Mouse (Mus musculus): ENCODE measurements at regions not wholly inside any gene's neighbourhood (a gene's known extent, or its start where the extent isn't known, plus 50 kb on each side); places are given as distances from the start of the nearest gene placed in this dataset.

DNA sequence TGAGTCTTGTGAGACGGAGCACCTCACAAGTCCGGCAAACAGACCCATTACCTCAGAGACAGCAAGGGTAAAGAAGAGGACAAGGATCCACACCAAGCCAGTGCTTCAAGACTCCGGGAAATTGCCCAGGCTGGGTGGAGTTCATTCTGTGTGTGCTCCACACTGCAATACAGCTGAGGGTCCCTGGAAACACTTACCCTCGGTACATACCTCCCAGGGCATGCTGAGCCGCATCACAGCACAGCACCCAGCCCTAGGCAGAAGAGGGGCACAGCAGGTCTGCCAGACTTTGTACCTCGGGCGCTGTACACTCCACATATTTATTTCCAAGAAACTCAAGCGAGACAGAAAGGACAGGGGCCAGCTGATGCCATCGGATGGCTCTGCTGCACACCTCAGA, 54.5 kb upstream of the Cmc1 start:
- no peak for DNase-seq

DNA sequence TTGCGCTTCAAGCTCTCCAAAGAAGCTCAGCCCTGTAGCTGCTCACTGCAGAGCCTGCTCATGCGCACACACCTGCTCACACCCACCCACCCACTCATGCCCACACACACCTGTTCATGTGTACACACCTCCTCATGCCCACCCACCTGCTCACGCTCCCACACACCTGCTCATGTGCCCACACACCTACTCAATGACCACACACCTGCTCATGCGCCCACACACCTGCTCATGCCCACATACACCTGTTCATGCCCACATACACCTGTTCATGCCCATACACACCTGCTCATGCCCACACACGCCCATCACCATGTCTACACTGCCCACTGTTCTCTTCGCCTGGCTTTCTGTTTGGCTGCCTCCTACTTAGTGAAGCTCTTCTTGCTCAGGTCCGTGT, 56.5 kb upstream of the Cmc1 start:
- DNase-seq = no peak

DNA sequence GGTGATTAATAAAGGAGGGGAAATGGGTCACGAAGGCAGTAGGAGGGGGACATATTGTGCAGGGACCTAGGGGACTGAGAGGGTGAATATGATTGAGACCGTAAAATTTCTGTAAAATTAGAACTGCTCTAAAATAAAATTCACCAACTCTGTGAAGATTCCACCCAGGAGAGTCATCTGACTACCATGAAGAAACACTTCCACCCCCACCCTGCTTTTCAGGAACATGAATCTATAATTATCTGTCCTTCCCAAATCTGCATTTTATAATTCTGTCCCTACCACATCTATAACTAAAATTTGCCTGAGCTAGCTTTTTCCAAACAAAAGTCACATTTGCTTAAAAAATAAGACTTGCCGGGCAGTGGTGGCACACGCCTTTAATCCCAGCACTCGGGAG, 69.7 kb upstream of the Cmc1 start:
- no peak for DNase-seq

- no peak for DNase-seq
Observed at GRCm38 (mm10) chr9:118221186-118221585, 71.2 kb upstream of the Cmc1 start.

- DNase-seq = no peak
Observed at GRCm38 (mm10) chr9:118227401-118228061, 77.6 kb upstream of the Cmc1 start.

GRCm38 (mm10) chr9:118228691-118229427, 78.9 kb upstream of the Cmc1 start:
- no peak for DNase-seq

GRCm38 (mm10) chr9:118240711-118241110, 90.7 kb upstream of the Cmc1 start:
- DNase-seq = no peak

GRCm38 (mm10) chr9:118246820-118247628, 97.0 kb upstream of the Cmc1 start:
- no peak for DNase-seq

DNA sequence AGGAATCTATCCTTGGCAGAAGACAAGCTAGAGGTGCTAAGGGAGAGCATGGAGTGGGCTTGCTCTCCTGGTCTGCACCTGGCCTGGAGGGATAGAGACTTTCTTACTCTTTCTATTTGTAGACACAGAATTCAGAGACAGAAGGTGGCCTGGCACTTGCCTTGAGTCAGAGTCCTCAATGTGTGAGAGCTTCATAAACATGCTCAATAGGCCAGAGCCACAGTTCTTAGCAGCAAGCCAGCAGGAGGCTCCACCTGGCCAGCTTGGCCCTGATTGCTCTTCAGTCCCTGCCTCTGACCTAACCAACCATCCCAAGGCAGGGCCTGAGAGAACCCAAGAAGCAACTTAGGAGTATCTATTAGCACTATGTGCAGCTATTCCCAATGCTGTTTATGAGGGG, 103.9 kb upstream of the Cmc1 start:
- no peak for DNase-seq

DNA sequence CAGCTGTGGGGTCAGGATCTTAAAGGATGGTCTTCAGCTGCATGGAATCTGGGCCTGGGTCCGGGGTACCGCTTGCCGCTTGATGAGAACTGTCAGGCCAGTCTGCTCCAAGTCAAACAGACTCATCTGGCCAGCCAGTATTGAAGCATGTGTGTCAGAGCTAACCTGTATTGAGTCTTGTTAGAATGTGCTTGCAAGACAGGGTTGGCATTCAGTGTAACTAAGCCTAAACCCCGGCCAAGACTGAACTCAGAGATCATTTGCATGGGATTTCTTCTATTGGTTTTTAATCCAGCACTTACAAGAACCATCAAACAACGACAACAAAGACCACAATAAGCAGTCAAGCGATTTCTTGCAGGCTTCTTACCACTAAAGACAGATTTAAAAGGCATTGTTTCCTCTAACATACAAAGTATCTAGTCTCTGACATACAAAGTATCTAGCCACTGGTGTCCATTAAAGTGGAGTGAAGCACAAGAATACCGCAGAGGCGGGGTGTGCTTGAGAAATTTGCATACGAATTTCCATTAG, 105.3 kb upstream of the Cmc1 start:
- DNase-seq = no peak

GRCm38 (mm10) chr9:118255751-118256266, 105.8 kb upstream of the Cmc1 start:
- DNase-seq = no peak

- no peak for DNase-seq
Observed at GRCm38 (mm10) chr9:118266298-118266697, 116.3 kb upstream of the Cmc1 start.

GRCm38 (mm10) chr9:118271681-118272080, 121.7 kb upstream of the Cmc1 start:
- DNase-seq = no peak

GRCm38 (mm10) chr9:118272713-118273407, 122.9 kb upstream of the Cmc1 start:
- DNase-seq = no peak

DNA sequence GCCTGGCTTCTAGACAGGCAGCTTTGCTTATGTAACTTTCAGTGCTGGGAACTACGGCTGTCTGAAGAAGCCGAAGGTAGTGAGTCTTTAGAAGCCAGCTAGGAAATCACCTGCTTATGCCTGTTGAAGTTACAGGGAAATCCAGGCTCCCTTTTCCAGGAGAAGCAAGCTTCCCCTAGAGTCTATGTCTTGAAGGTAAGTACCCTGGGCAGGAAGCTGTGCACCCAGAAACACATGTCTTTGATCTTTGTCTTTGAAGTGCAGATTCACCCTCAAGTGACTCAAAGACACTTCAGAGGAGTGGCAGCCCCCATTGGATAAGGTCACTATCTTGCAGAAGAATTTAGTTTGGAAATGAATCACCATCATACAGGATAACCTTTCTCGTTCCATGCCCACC, 135.5 kb upstream of the Cmc1 start:
- no peak for DNase-seq

GRCm38 (mm10) chr9:118287606-118288005, 137.6 kb upstream of the Cmc1 start:
- DNase-seq = no peak

- no peak for DNase-seq
Observed at GRCm38 (mm10) chr9:118292836-118293235, 142.9 kb upstream of the Cmc1 start.

DNA sequence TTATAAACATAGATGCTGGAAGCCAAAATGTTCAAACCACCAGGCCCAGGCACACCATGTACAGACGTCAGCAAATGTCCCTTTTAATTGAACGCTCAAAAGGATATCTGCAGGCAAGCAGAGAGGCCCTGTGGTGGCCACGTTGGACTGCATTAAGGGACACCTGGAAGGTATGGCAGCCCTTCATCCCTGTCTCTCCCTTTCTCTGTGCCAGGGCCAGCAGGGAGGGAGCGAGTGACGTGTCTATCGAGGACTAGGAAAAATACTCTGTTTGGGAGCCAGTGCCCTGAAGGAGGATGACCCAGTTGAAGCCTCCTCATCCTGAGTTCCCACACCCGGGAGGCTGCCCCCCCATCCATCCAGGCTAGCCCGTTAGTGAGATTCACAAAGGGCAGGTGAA, 144.0 kb upstream of the Cmc1 start:
- DNase-seq = no peak

DNA sequence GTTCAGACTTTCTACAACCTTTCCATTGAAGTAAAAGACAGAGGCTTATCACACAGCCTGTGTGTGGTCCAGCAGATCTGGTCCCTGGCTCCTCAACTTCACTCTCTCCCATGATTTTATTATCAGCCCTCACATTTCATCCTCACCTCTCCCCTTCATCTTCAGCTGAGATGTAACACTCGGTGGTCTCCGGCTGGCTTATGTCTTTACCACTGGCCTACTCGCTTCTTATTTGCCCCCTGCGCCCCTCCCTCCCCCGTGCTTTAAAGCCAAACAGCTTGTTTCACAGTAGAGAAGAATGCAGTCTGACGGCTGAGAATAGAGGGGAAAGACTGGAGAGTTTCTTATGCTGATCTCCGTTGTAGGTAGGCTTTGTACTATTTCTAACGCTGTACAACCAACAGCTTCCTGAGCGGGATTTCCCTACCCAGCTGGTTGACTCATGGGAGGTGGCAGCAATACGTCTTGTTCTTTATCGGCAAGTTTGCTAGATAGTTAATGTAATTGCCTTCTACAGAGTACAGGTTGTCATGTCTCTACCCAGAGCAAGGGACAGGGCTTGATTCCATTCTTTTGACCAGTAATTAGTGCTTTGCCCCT, 152.9 kb upstream of the Cmc1 start:
- DNase-seq = no peak

- no peak for DNase-seq
Observed at GRCm38 (mm10) chr9:118318357-118319140, 159.5 kb upstream of the Eomes start.

DNA sequence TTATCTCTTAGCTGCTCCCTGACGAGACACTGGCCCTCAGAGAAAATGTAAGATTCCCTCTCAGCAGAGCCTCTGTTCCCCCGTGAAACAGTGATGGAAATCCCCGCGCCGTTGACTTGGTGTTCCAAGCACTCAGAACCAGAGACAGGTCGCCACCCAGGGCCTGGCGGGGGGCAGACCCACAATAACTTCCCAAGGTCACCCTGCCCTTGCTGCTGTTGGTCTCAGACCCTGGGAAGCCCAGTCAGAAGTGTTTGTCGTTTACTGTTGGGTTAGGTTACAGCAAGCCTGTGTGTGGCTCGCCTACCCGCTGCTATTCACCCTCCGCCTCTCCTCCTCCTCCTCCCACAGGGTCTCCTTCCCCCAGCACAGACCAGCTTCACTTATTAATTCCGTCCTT, 154.2 kb upstream of the Eomes start:
- no peak for DNase-seq

Data from gastrocnemius, postnatal 10 days (tissue).